Mouse (Mus musculus) G1E (cell line): Measurements from ENCODE around the gene Ltbp2. TPM values are rescaled to one million over a fixed set of nuclear protein-coding genes. Genes with fewer than 3 reads are reported as not detected.
A peak's percentile ranks its signal among the peaks of the same experiment; 100 is the strongest.

Source experiments
- ATAC-seq: 2 replicates; pipeline ENCODE4 v1.8.0; 2016; ENCODE audit warnings: mild to moderate bottlenecking; ENCODE audit not compliant: insufficient number of reproducible peaks, poor library complexity, low FRiP score, severe bottlenecking; ENCODE audit errors: extremely low read depth
- DNase-seq: peaks from one replicate; pipeline ENCODE4 v3.0.0; 2012; ENCODE audit warnings: low spot score
- H3K27me3 ChIP-seq: 2 replicates; pipeline ENCODE4 v1.6.1; 2012; ENCODE audit warnings: mild to moderate bottlenecking, low read length, inconsistent platforms; ENCODE audit not compliant: insufficient read depth
- H3K36me3 ChIP-seq: replicated peaks from 2 replicates; pipeline ENCODE3; 2012; ENCODE audit warnings: mild to moderate bottlenecking, inconsistent platforms
- H3K4me1 ChIP-seq: 2 replicates; pipeline ENCODE4 v1.6.1; 2012; ENCODE audit warnings: low read depth, low read length, inconsistent platforms, mixed read lengths; ENCODE audit not compliant: insufficient read depth
- H3K4me3 ChIP-seq: 2 replicates; pipeline ENCODE4 v1.5.1; 2012; ENCODE audit warnings: low read depth, mild to moderate bottlenecking, inconsistent platforms, low read length, moderate library complexity, mixed read lengths
- H3K9me3 ChIP-seq: replicated peaks from 2 replicates; pipeline ENCODE4 v1.6.1; 2012; ENCODE audit warnings: inconsistent platforms
- CTCF ChIP-seq: IDR thresholded peaks from 2 replicates; pipeline ENCODE4 v1.5.1; 2012; ENCODE audit warnings: low read depth, low read length, inconsistent platforms, mixed read lengths
- GATA1 ChIP-seq: IDR thresholded peaks from 2 replicates; pipeline ENCODE4 v1.6.1; 2012; ENCODE audit warnings: borderline replicate concordance, low read length, inconsistent platforms, mixed read lengths
- GATA2 ChIP-seq: IDR thresholded peaks from 2 replicates; pipeline ENCODE4 v1.6.1; 2012; ENCODE audit warnings: low read depth, low read length, inconsistent platforms, borderline replicate concordance
- POLR2AphosphoS5 ChIP-seq: IDR thresholded peaks from 2 replicates; pipeline ENCODE4 v1.6.1; 2012; ENCODE audit warnings: low read depth, low read length, inconsistent platforms; ENCODE audit not compliant: insufficient replicate concordance
- TAL1 ChIP-seq: conservative IDR thresholded peaks from 2 replicates; pipeline ENCODE4 v1.6.1; 2012; ENCODE audit warnings: low read depth, low read length, inconsistent platforms, mixed read lengths
- polyA plus RNA-seq: library from polyadenylated mRNA; stranded (reverse); fragments of >175 nt; gene quantifications from 2 replicates; pipeline ENCODE4 v1.2.3, GENCODE M21; 2012
- total RNA-seq, 2 experiments: library from RNA; stranded (forward) in 1 of 2; stranded (reverse) in 1 of 2; fragments of 200-1000 nt in 1 of 2; fragments of >200 nt in 1 of 2; fragmentation: Nextera tagmentation in 1 of 2; gene quantifications; 2 replicates each; pipeline ENCODE4 v1.2.3; 2014 to 2017

Gene Ltbp2
- total and polyA plus RNA-seq, 3 experiments, result 0.44 TPM; not detected in 2

DNA sequence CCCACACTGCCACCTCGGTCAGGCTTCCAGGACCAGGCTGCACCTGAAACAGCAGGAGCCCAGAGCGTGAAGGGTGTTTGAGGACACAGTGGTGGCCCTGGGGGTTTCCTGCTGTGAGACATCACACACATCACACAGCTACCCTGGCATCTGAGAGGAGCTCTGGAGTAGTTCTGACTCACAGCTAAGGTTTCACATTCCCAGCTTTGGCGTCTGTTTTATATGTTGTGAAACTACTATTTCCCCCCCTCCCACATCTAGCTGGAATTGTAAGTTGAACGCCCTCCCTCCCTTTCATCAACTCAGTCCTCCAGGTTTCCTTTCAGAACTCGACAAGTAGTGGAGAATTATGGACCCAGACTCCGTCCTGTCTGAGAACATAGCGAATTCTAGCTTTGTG lies 111.6 kb downstream of the Ltbp2 start:
- Histone ChIP-seq H3K4me3 (no peak overlapping the region), H3K9me3 (no peaks in the 10 kb centered on the region), H3K27me3 (no peaks in the 10 kb centered on the region), H3K4me1 (peaks cover 38% of the 10 kb centered on the region), H3K36me3 (peaks cover 92% of the 10 kb centered on the region)
- TF ChIP-seq POLR2AphosphoS5, result no peak
- no peak for TF ChIP-seq CTCF
- no peak for TF ChIP-seq GATA2
- no peak for TF ChIP-seq TAL1
- no peak for TF ChIP-seq GATA1
- ATAC-seq (no peak), DNase-seq (no peak)

DNA sequence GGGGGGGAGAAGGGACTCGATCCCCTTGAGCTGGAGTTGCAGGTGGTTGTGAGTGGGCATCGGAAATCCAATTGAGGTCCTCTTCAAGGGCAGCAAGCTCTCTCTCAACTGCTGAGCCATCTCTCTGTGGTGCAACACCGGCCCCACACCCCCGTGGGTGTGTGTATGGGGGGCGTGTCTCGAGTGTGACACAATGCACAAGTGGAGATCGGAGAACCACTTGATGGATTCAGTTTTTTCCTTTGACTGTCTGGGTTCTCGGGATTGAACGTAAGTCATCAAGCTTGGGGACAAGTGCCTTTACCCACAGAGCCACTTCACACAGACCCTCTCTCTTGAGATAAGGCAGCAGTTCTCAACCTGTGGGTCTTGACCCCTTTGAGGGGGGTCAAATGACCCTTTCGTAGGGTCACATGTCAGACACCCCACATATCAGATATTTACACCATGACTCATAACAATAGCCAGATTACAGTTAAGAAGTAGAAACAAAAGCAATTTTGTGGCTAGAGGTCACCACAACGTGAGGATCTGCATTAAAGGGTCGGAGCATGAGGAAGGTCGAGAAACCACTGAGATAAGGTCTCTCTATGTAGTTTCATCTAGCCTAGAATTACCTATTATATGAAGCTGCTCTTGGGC lies 112.6 kb downstream of the Ltbp2 start:
- TF ChIP-seq POLR2AphosphoS5, result no peak
- no peak for TF ChIP-seq CTCF
- no peak for TF ChIP-seq TAL1
- TF ChIP-seq GATA2, result no peak
- no peak for TF ChIP-seq GATA1
- no peak for ATAC-seq
- Histone ChIP-seq H3K27me3 (no peaks in the 10 kb centered on the region), H3K36me3 (peaks cover 91% of the 10 kb centered on the region), H3K9me3 (no peaks in the 10 kb centered on the region), H3K4me1 (peaks cover 31% of the 10 kb centered on the region), H3K4me3 (no peak overlapping the region)
- no peak for DNase-seq

DNA sequence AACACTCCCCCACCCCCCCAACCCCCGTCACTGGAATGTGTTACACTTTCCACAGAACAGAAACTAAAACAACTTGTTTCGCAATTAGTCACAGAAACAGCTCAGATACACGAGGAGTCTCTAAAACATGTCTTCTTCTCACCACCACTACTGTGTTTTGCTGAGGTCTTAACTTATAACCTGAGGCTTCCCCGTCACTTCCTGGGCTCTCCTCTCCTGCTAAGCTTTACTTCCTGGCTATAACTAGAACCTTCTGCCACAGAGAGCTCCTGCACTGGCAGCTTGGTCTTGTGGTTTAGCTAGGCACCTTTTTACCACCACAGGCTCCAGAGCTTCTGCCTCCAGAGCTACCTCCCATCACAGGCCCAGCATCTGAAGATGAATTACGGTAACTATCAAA lies 113.8 kb downstream of the Ltbp2 start:
- H3K27me3 ChIP-seq, result no peaks in the 10 kb centered on the region
- peaks cover 29% of the 10 kb centered on the region for H3K4me1 ChIP-seq
- TF ChIP-seq CTCF, result no peak
- no peak for TF ChIP-seq TAL1
- no peak for TF ChIP-seq POLR2AphosphoS5
- no peak for TF ChIP-seq GATA2
- no peak for TF ChIP-seq GATA1
- no peaks in the 10 kb centered on the region for H3K9me3 ChIP-seq
- no peak for ATAC-seq
- H3K4me3 ChIP-seq, result no peak overlapping the region
- peaks cover 91% of the 10 kb centered on the region for H3K36me3 ChIP-seq
- DNase-seq, result no peak

DNA sequence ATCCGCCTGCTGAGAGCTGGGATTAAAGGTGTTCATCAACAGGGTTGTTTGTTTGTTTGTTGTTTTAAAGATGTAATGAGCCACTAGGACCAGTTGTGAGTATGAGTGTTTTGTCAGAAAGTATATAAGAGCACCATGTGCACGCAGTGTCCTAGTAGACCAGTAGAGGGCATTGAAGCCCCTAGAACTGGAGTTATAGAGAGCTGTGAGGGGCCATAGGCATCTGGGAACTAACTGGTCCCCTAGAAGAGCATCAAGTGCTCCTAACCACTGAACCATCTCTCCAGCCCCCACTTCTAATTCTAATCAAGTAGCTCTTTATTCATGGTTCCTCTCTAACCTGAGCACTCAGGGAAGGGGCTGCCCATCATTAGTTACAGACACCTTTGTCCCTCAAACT lies 117.3 kb downstream of the Ltbp2 start:
- no peaks in the 10 kb centered on the region for H3K9me3 ChIP-seq
- H3K4me1 ChIP-seq, result peaks cover 17% of the 10 kb centered on the region
- no peak for DNase-seq
- no peaks in the 10 kb centered on the region for H3K27me3 ChIP-seq
- peaks cover 92% of the 10 kb centered on the region for H3K36me3 ChIP-seq
- H3K4me3 ChIP-seq, result no peak overlapping the region
- peak; percentile 50 for TF ChIP-seq CTCF
- TF ChIP-seq POLR2AphosphoS5, result no peak
- ATAC-seq, result no peak

DNA sequence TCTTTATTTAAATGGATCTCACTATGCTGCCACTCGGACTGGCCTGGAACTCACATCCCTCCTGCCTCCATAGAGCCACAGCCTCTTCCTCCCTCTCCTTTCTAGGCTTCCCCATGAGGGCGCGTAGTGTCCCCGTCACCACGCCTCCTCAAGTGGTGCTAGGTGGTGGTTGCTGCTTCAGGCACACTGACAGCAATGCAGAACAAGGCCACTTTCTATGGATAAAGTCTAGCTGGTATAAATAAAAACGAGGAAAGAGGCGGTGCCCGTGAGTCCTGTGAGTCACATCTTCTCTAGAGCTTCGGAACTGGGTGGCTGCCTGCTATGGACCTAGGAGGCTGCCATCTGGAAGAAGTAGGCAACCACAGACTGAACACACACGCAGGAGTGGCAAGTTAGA lies 120.3 kb downstream of the Ltbp2 start:
- ATAC-seq, result no peak
- Histone ChIP-seq H3K4me1 (peaks cover 5% of the 10 kb centered on the region; the same call in 1 of the 2 replicates), H3K4me3 (no peak overlapping the region), H3K36me3 (peaks cover 64% of the 10 kb centered on the region), H3K27me3 (peaks cover 14% of the 10 kb centered on the region), H3K9me3 (no peaks in the 10 kb centered on the region)
- no peak for DNase-seq
- no peak for TF ChIP-seq POLR2AphosphoS5
- no peak for TF ChIP-seq GATA1
- no peak for TF ChIP-seq TAL1
- no peak for TF ChIP-seq CTCF
- TF ChIP-seq GATA2, result no peak

DNA sequence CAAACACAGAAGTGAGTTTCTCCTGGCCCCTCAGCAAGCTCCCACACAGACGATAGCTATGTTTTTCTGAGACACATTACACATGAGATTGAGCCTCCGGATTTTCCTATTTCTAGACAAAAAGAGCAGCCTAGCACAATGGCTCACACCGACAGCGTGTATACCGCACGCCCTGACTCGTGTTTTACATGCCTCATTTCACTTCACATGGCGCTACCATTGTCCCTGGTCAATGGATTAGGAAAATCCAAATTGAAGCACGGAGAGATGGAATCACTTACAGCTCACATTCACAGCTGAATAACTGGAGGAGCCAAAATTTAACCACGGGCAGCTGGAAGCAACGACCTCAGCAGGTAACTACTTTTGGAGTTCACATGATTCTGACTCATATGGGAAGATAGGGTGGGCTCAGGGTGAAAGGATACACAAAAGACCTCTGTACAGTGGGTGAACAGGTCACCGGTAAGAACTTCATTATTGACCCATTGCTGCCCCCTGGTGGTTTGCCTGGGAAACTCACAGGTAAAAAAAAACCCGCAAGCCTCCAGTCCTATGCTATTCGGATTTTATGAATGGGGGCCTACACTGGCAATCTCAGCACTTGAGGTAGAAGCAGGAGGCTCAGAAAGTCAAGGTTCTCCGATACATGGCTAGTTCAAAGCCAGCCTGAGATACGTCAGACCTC lies 121.2 kb downstream of the Ltbp2 start:
- Histone ChIP-seq H3K9me3 (no peaks in the 10 kb centered on the region), H3K4me1 (no peaks in the 10 kb centered on the region), H3K36me3 (peaks cover 56% of the 10 kb centered on the region), H3K4me3 (no peak overlapping the region), H3K27me3 (peaks cover 19% of the 10 kb centered on the region)
- DNase-seq (peak; percentile 65), ATAC-seq (peak; percentile 28; the same call in 1 of the 2 replicates)
- TF ChIP-seq TAL1 (no peak), CTCF (peak; percentile 47)
